Mouse (Mus musculus): ENCODE data around the gene Map3k1. TPM values are rescaled to one million over a fixed set of nuclear protein-coding genes. Genes with fewer than 3 reads are reported as not detected.

The Map3k1 gene
- total RNA-seq, 2 experiments from 2014 or later: 10.1 to 12.0 TPM

DNA sequence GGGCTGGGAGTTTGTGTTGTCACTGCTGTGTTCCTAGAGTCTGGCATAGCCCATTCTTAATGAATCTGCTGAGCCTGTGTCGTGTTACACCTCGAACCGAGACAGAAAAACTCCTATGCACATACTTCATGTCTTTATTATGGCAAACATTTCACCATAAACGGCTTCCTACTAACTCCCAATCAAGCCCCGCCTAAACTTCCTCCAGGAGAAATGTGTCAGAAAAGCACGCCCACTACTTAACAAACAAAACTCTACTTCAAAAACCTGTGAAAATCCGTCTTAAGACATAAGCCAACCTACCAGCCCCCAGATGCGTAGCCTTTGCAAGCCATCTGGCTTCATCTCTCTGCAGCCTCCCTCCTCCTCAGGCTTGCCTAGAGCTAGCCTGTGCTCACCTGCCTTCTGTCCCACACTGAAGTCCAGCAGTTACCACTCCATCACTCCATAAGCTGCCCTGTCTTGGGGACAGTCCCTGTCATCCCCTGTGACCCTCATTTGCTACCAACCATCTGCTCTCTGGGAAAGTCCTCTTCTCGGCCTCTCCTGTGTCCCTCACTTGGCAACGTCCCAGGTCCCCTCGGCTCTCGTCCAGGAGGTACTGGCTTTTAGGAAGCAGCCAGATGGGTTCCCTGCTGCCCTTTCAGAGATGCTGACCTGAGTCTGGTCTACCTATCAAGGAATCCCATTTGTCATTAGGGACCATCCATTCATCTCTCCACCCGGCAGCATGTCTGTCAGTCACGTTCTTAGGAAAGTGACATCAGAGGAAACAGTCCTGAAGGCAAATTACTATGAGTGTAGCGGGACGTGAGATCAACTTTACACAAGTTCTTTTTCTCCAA, 16.4 kb downstream of the Map3k1 start:
- peak in 1 of 2 experiments; percentile 29 for DNase-seq (ENCODE audit: extremely low spot score in 1 of 2, low spot score in 1 of 2)

DNA sequence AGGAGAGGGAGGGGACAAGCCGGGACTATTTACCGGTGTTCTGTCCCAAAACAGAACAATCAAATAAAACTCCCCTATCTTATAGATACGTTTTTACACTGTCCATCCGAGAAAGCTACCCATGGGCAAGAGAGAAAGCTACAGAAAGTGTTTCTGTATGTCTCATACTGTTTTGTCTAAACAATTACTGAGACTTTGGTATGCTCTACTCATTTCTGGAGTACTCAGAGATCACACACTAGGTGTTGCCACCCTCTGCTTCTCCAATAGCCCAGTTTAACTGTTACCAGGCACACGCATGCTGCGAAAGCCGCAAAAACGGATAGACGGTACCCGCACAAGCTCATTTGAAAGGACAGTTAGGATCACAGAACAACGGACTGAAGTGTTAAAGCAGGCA, 17.2 kb downstream of the Map3k1 start:
- DNase-seq (ENCODE audit: extremely low spot score in 1 of 2, low spot score in 1 of 2): no peak

DNA sequence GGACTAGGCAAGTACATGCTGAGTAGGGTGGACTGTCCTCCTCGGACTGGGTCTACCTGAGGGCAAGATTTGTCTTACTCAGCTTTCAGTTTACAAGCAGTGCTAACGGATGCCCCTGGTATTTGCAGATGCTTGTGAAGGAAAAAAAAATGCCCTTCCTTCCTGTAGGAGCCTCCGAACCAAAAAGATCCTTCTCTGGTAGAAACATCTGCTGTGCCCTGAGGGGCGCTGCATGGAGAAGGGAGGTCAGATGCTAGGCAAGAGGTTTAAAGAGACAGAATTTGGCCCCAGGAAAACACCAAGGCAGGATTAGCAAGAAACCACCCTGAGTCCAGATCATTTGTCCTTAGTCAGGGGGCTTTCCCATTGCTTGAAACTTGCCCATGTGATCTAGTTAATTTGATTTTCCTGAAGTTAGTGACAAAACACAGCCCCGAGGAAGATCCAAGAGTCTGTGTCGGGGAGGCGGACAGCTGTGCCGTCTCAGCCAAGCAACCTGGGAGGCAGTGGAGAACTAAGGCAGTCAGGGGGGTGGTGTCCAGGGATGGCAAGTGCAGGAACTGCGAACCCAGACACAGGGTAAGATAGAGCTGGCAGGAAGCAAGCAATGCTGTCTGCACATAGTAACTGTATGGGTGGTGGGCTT, 19.2 kb downstream of the Map3k1 start:
- DNase-seq (ENCODE audit: extremely low spot score in 1 of 2, low spot score in 1 of 2): no peak

DNA sequence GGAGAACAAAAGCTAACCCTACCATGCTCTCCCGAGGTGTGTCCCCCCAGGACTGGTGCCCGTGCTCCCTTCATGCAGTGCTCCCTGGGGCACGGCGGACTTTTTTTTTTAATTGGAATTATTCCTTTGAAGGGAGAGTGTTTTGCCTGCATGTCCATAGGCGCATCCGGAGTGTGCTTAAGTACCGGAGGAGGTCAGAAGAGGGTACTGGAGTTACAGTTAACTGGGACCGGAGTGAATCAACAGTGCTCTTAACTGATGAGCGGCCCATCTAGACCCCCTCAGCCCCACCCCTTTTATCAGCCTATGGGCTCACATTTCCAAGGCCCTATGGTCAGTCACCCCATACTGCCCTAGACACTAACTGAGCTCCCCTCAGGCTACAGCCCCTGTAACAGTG, 19.9 kb downstream of the Map3k1 start:
- no peak for DNase-seq (ENCODE audit: extremely low spot score in 1 of 2, low spot score in 1 of 2)

DNA sequence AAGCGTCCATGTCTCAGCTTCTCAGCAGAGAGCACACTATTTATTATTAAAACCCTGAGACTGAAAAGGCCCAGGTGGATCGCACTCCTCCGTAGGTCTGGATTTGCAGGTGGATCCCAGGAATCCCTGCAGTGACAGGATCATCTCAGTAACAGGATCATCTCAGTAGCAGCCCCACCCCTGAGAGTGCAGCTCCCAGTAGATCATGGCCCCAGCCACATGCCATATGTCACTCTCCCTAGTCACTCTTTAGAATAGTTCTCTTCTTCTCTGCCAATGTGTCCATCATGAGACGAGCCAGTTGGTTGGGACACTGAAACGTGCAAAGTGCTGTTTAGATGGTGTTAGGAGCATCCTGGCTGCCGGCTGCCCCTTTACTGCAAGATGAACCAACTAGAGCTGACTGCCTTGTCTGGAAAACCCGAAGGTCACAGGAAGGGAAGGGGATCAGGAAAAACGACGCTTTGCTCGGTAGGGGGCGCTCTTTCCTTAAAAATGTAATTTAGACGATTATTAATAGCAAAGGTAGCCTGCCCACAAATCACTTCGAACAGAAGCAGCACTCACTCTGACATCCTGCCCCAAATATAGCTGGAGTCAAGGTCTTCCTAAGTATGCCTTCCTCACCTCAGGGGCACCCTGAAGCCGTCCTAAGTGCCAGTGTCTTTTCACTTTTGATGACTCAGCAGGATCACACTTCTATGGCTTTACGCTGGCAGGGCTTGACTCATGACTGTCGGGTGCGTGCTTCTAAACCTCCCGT, 20.8 kb downstream of the Map3k1 start:
- peak; percentile 79 to 94 for DNase-seq (ENCODE audit: extremely low spot score in 1 of 2, low spot score in 1 of 2)

DNA sequence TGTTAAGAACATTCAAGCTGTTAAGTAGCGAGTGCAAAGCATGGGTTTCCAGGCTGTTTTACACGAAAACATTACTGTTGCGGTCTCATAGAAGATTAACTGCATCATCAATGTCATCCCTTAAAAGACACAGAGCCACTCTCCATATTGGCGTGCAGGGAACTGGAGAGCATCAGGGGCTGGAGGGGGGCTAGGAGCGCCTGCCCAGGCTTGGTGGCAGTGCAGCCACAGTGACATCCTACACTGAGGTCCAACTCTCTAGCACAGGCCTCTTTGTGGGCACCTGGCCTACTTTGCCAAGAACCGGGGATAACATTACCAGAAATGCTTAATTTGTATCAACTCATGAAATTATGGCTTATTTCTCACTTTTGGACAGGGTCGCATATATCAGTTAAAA, 22.2 kb downstream of the Map3k1 start:
- DNase-seq (ENCODE audit: extremely low spot score in 1 of 2, low spot score in 1 of 2): no peak

DNA sequence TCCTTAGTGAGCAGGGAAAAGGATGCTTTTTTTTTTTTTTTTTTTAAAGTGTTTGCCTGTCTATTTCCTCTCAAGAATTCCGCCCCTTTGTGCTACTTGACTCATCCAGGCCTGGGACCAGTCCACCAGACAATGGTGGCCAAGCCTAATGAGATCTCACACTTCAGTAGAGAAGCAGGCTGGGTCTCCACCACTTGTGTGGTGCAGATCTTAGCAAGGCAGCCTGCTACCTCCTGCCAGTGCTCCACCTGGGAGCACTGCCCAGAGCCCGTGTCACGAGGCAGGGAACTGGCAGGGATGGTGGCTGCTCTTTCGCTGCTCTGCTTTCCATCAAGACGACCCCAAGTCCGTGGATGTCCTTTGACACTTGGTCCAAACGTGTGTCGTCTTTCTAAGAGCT, 25.3 kb downstream of the Map3k1 start:
- no peak for DNase-seq (ENCODE audit: extremely low spot score in 1 of 2, low spot score in 1 of 2)

DNA sequence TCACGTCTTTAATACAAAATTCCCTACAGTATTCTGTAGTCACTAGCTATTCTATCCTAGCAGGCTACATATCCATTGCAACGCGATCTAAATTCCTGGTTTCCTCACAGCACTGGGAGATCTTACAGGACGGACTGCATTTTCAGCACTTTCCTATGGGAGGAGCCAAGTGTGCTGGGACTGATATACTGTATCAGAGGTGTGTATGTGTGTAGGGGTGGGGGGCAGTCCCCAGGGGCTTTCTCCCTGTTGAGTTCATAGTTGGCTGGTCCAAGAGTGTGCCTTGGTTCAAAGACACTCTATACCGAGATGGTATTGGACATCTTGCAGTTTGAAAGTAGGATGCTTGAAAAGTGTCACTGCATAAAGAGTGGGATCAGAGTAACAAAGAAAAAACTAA, 29.3 kb downstream of the Map3k1 start:
- no peak for DNase-seq (ENCODE audit: extremely low spot score in 1 of 2, low spot score in 1 of 2)

DNA sequence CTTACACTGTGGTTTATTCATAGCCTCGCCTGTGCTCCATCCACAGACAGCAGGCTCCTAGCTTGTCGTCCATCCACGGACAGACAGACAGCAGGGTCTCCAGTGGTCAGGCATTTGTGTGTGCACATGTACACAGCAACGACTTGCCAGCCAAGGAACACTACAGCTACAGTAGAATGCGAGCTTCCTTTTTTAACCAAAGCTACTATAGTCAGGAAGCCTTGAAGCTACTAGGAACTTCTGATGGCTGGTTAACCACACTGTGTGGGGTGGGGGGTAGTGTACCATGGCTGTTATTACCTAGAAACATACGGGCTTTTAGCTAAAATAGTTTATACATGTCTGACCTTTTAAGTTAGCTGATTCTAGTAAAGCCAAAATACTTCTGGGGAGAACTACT, 30.2 kb downstream of the Map3k1 start:
- DNase-seq (ENCODE audit: extremely low spot score in 1 of 2, low spot score in 1 of 2): no peak

DNA sequence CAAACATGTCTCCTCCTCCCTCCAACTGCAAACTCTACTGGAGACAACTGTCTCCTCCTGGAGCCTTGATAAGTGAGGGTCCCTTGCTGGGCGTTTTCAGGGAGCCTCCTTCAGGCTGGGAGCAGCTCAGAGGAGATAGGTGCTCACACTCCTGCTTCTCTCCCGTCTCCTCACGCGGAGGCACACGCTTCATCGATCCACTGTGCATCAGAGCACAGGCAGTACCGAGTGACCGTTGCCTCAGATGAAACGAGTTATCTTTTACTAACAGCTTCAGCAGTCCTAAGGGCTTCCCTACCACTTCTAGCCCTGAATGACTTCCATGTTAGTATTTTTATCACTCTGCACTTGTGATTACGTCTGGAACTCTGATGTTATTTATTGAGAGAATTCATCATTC, 30.9 kb downstream of the Map3k1 start:
- DNase-seq (ENCODE audit: extremely low spot score in 1 of 2, low spot score in 1 of 2): no peak

DNA sequence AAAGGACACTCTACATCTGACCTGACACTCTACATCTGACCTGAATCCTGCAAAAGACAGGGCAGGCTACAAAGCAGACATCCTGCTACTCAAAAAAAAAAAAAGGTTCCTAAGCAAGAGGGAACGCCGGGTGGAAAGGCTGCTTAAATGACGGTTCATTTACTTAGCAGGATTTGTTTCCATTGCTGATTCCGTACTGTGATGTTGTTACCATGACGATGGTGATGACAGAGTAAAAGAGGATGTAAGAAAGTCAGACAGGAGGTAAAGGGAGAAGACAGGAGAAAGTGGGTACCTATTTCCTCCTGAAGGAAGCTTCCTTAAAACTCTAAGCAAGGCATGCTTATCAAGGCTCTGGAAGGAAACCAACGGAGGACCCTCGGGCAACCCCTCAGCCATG, 31.6 kb downstream of the Map3k1 start:
- no peak for DNase-seq (ENCODE audit: extremely low spot score in 1 of 2, low spot score in 1 of 2)

DNA sequence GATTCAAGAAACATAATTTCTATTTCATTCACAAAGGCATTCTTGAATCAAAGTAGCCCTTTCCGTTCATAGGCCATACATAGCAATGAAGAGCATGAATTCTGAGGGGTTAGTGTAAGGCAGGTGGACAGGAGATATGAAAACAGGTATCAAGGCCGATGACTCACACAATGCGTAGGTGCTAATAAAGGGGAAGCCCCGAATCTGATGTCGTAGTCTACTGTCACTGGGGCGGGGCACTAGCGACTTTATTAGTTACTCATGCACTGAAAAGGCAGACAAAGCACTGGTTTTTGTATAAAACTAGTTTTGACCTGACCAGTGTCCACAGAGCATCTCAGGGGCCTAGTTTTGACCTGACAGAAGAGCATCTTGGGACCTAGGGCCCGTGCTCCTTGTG, 36.7 kb downstream of the Map3k1 start:
- DNase-seq (ENCODE audit: extremely low spot score in 1 of 2, low spot score in 1 of 2): no peak

DNA sequence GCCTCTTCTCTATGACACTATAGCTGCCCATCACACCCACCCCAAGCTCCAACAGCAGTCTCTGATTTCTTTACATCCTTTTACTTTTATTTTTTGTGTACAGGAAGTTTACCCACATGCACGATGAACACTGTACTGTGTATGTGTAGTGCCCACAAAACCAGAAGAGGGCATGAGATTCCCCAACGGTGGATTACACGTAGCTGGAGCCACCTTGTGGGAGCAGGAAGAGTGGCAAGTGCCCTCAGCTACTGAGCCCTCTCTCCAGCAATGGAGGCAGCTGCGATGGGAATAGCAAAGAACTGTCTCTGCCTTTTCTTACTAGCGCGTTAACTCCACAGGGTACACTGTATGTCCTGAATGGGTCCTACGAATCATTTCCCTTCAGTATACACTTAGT, 37.6 kb downstream of the Map3k1 start:
- DNase-seq (ENCODE audit: extremely low spot score in 1 of 2, low spot score in 1 of 2): peak in 1 of 2 experiments; percentile 52

DNA sequence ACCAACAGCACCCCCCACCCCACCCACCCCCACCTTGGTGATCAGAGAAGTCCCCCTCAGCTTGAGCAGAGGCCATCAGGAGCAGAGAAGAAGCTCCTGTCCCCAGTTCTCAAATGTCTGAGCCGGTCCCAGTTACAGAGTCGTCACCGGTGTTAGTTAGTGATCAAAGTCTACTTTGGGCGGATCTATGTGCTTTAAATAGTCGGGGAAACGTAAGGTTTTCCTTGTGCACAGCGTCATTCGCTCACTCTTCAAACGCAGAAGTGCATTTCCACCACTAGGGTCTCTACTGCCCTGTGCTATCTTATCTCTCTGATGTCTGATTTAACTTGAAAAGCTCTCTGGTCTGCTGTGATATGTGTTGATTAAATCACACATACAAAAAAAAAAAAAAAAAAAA, 38.0 kb downstream of the Map3k1 start:
- no peak for DNase-seq (ENCODE audit: extremely low spot score in 1 of 2, low spot score in 1 of 2)

DNA sequence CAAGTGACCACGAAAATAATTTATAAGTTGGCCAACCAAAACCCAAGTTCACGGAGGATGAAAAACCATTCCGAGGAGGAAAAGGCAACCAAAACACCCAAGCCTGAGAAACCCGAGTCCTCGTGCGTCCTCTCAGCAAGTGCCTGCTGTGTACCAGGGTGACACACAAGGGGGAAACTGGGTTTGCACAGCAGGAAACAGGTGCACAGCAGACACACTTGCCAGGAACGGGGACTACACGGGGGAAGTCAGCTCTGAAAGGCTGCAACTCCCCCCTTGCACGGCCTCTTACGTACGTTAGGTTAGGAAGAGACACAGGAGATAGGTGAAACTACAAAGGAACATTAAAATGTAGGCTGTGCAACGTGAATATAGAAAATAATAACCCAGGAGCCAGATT, 46.3 kb downstream of the Map3k1 start:
- DNase-seq (ENCODE audit: extremely low spot score in 1 of 2, low spot score in 1 of 2): no peak

DNA sequence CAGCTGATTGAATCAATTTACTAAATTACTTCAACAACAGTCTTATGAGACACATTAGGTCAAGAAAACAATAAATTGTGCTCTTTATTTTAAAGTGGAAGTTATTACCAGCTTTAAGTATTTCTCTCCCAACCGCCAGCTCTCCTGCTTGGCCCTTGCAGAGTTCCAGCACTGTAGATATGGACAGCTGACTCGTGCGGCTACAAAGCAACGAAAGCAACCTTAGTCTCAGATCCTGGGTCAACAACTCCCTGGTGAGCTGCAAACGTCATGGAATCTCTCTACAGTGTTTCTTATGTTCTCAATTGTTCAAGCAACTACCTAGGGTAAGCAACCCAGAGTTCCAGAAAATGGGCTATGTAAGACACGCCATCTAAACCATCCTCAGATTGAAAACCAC, 51.8 kb downstream of the Map3k1 start:
- DNase-seq (ENCODE audit: extremely low spot score in 1 of 2, low spot score in 1 of 2): no peak

DNA sequence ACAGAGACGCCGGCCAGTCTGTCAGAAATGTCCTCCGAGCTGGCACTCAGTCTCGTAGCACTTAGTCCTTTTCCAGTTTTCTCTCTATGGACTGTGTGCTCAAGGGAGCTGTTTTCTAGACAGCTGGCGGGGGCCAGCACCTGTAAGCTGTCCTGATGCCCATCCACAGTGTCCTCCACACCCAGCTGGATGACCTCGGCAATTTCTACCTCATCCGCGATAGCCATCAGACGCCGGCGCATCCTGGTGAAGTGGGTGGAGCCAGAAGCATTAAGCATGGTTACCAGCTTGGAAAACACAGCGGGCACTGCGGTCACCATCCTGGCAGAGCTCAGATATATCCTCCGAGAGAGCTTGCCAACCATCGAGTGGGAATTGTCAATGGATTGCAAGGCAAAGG, 52.9 kb downstream of the Map3k1 start:
- DNase-seq (ENCODE audit: extremely low spot score in 1 of 2, low spot score in 1 of 2): no peak

DNA sequence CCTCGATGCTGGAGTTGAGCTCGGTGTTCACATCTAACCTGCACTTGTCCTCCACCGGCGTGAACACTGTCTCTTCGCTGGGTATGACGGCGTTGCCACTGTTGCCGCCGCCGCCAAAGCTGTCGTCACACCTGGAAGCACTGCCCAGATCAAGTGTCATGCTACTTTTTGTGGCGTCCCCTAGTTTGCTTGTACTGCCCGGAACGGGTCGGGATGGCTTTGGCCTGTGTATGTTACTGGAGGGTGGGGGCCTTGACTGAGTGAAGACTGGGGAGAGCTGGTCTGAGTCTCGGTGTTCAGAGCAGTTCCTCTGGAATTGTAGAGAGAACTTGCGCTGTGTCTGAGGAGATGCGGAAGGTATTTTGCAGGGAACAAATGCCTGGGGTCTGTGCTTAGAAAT, 53.4 kb downstream of the Map3k1 start:
- DNase-seq (ENCODE audit: extremely low spot score in 1 of 2, low spot score in 1 of 2): no peak

DNA sequence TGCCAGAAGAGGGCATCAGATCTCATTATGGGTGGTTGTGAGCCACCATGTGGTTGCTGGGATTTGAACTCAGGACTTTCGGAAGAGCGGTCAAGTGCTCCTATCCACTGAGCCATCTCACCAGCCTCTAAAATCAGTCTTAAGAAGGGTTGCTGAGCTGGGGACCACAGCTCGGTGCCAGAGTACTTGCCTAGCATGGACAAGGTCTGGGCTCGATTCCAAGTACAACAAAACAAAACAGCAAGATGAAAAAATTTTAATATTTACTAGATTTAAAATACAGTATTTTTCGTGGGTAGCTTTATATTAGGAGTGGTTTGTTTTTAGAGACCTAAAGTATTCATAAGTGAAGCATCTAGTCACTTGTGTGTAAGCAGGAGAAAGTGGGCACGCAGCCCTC, 55.5 kb downstream of the Map3k1 start:
- no peak for DNase-seq (ENCODE audit: extremely low spot score in 1 of 2, low spot score in 1 of 2)

DNA sequence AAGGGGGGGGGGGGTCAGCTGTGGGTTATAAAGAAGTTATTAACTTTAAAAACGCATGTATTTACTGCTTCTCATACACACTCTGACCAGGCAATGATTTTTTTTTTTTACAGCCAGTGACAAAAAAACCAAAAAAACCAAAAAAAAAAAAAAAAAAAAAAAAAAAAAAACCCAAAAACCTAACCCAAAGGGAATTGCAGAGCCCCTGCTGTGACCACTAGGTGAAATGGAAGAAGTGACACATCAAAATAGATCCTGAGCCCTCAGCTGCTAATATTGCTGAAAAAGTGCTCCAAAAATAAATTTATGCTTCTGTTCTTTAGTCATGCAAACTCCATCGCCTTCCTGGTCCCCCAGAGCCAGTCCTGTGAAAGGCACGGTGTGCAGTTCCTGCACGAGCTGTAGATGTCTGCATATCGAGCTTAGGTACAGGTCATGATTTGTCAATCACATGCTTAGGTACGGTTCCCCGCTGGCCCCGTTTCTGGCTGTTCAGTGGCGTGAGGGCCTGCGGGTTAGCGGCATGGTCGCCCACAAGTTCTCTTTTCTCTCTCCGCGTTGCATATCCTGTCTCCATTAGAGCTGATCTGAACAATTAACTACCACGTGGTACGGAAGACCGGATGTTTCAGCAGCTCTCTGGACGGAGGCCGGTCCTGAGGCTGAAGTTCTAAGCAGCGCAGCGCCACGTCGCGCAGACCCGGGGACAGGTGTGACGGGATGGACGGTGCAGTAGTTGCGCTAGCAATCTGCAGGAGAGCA, 60.3 kb downstream of the Map3k1 start:
- DNase-seq (ENCODE audit: extremely low spot score in 1 of 2, low spot score in 1 of 2): no peak

DNA sequence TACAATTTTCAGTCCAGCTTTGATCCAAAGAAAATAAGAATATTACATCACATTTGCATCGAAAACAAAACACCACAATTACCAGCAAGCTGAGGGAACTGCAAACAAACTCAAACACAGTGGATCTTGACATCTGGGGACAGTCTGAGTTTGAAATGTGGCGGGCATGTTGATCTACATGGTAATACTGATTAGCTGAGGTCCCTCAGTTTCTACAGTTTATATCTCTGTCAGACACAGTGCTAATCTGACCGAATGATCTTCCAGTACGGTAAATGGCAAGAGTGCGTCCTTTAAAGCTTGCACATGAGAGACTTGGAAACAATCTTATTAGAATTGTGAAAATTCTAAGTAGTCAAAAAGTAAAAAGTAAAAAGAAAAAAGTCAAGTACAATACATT, 62.0 kb downstream of the Map3k1 start:
- DNase-seq (ENCODE audit: extremely low spot score in 1 of 2, low spot score in 1 of 2): no peak
